Mouse (Mus musculus): ENCODE results near the gene Arap1. TPM values are rescaled to one million over a fixed set of nuclear protein-coding genes. Genes with fewer than 3 reads are reported as not detected.

Arap1 gene
- polyA plus RNA-seq, 1 experiment from 2014 or later = 82.8 TPM

GRCm38 (mm10) chr7:101363914-101364313, 16.0 kb downstream of the Arap1 start:
- H3K4me2 ChIP-seq (replicated peaks) = no peak overlapping the region
- no peak overlapping the region for H3K27ac ChIP-seq (replicated peaks)
- H3K27me3 ChIP-seq = no peaks in the 10 kb centered on the region
- H3K9ac ChIP-seq = no peak overlapping the region
- no peaks in the 10 kb centered on the region for H3K36me3 ChIP-seq
- no peak for ATAC-seq (ENCODE audit: insufficient number of reproducible peaks, low FRiP score, low TSS enrichment, low read depth)
- no peaks in the 10 kb centered on the region for H3K9me3 ChIP-seq (replicated peaks)
- WGBS = 66% methylated on average over 5 of the region's 5 CpGs
- H3K4me3 ChIP-seq (replicated peaks) = no peak overlapping the region
- H3K4me1 ChIP-seq = peaks cover 15% of the 10 kb centered on the region

- Histone ChIP-seq H3K9ac (no peak overlapping the region), H3K27me3 (no peaks in the 10 kb centered on the region), H3K4me2 (replicated peaks) (no peak overlapping the region), H3K4me3 (replicated peaks) (no peak overlapping the region), H3K36me3 (no peaks in the 10 kb centered on the region), H3K27ac (replicated peaks) (no peak overlapping the region), H3K4me1 (no peaks in the 10 kb centered on the region), H3K9me3 (replicated peaks) (no peaks in the 10 kb centered on the region)
- ATAC-seq (ENCODE audit: insufficient number of reproducible peaks, low FRiP score, low TSS enrichment, low read depth) = no peak
- 60% methylated on average over 11 of the region's 11 CpGs for WGBS
Observed at GRCm38 (mm10) chr7:101367901-101368852, 20.3 kb downstream of the Arap1 start.

GRCm38 (mm10) chr7:101369666-101370065, 21.8 kb downstream of the Arap1 start:
- H3K27ac ChIP-seq (replicated peaks) = no peak overlapping the region
- no peaks in the 10 kb centered on the region for H3K9me3 ChIP-seq (replicated peaks)
- H3K4me1 ChIP-seq = no peaks in the 10 kb centered on the region
- H3K4me3 ChIP-seq (replicated peaks) = no peak overlapping the region
- WGBS = 77% methylated on average over 7 of the region's 7 CpGs
- no peak for ATAC-seq (ENCODE audit: insufficient number of reproducible peaks, low FRiP score, low TSS enrichment, low read depth)
- no peak overlapping the region for H3K4me2 ChIP-seq (replicated peaks)
- H3K36me3 ChIP-seq = no peaks in the 10 kb centered on the region
- no peaks in the 10 kb centered on the region for H3K27me3 ChIP-seq
- H3K9ac ChIP-seq = no peak overlapping the region

GRCm38 (mm10) chr7:101373082-101373481, 25.2 kb downstream of the Arap1 start:
- peaks cover 17% of the 10 kb centered on the region for H3K4me1 ChIP-seq
- no peak; the same call in 1 of the 2 replicates for ATAC-seq (ENCODE audit: insufficient number of reproducible peaks, low FRiP score, low TSS enrichment, low read depth)
- 77% methylated on average over 26 of the region's 26 CpGs for WGBS
- no peak overlapping the region for H3K4me3 ChIP-seq (replicated peaks)
- no peak overlapping the region for H3K9ac ChIP-seq
- no peak overlapping the region for H3K27ac ChIP-seq (replicated peaks)
- H3K27me3 ChIP-seq = no peaks in the 10 kb centered on the region
- H3K36me3 ChIP-seq = no peaks in the 10 kb centered on the region
- no peaks in the 10 kb centered on the region for H3K9me3 ChIP-seq (replicated peaks)
- no peak overlapping the region for H3K4me2 ChIP-seq (replicated peaks)

- no peaks in the 10 kb centered on the region for H3K36me3 ChIP-seq
- no peaks in the 10 kb centered on the region for H3K27me3 ChIP-seq
- H3K9ac ChIP-seq = no peak overlapping the region
- H3K4me2 ChIP-seq (replicated peaks) = no peak overlapping the region
- no peaks in the 10 kb centered on the region for H3K9me3 ChIP-seq (replicated peaks)
- H3K4me3 ChIP-seq (replicated peaks) = no peak overlapping the region
- peaks cover 27% of the 10 kb centered on the region for H3K4me1 ChIP-seq
- no peak for ATAC-seq (ENCODE audit: insufficient number of reproducible peaks, low FRiP score, low TSS enrichment, low read depth)
- H3K27ac ChIP-seq (replicated peaks) = no peak overlapping the region
Observed at GRCm38 (mm10) chr7:101374155-101374554, 26.3 kb downstream of the Arap1 start.

- 0 out of 2 replicates have a peak, but pooled peaks have one; percentile 36 for ATAC-seq (ENCODE audit: insufficient number of reproducible peaks, low FRiP score, low TSS enrichment, low read depth)
- Histone ChIP-seq H3K27ac (replicated peaks) (peak overlapping the region; percentile 76), H3K36me3 (no peaks in the 10 kb centered on the region), H3K4me2 (replicated peaks) (no peak overlapping the region), H3K9me3 (replicated peaks) (no peaks in the 10 kb centered on the region), H3K9ac (no peak overlapping the region; the same call in 1 of the 2 replicates), H3K4me1 (peaks cover 34% of the 10 kb centered on the region), H3K27me3 (no peaks in the 10 kb centered on the region), H3K4me3 (replicated peaks) (no peak overlapping the region)
- 56% methylated on average over 10 of the region's 10 CpGs for WGBS
Observed at GRCm38 (mm10) chr7:101376701-101377340, 29.0 kb downstream of the Arap1 start.

- H3K4me2 ChIP-seq (replicated peaks) = peak overlapping the region; percentile 47
- peak overlapping the region; percentile 30 for H3K4me3 ChIP-seq (replicated peaks)
- 28% methylated on average over 7 of the region's 7 CpGs for WGBS
- H3K9me3 ChIP-seq (replicated peaks) = no peaks in the 10 kb centered on the region
- peak; percentile 48 for ATAC-seq (ENCODE audit: insufficient number of reproducible peaks, low FRiP score, low TSS enrichment, low read depth)
- peak overlapping the region; percentile 76 for H3K27ac ChIP-seq (replicated peaks)
- no peaks in the 10 kb centered on the region for H3K27me3 ChIP-seq
- H3K36me3 ChIP-seq = no peaks in the 10 kb centered on the region
- 0 out of 2 replicates have a peak overlapping the region, but pooled peaks have one; percentile 22 for H3K9ac ChIP-seq
- H3K4me1 ChIP-seq = peaks cover 34% of the 10 kb centered on the region
Observed at GRCm38 (mm10) chr7:101377741-101378262, 29.9 kb downstream of the Arap1 start.

GRCm38 (mm10) chr7:101378285-101378684, 30.4 kb downstream of the Arap1 start:
- H3K9ac ChIP-seq = 0 out of 2 replicates have a peak overlapping the region, but pooled peaks have one; percentile 22
- no peaks in the 10 kb centered on the region for H3K27me3 ChIP-seq
- peaks cover 34% of the 10 kb centered on the region for H3K4me1 ChIP-seq
- 37% methylated on average over 3 of the region's 3 CpGs for WGBS
- peak overlapping the region; percentile 47 for H3K4me2 ChIP-seq (replicated peaks)
- peak overlapping the region; percentile 76 for H3K27ac ChIP-seq (replicated peaks)
- no peaks in the 10 kb centered on the region for H3K9me3 ChIP-seq (replicated peaks)
- ATAC-seq (ENCODE audit: insufficient number of reproducible peaks, low FRiP score, low TSS enrichment, low read depth) = no peak
- H3K36me3 ChIP-seq = no peaks in the 10 kb centered on the region
- H3K4me3 ChIP-seq (replicated peaks) = peak overlapping the region; percentile 30

GRCm38 (mm10) chr7:101378796-101379465, 31.1 kb downstream of the Arap1 start:
- no peaks in the 10 kb centered on the region for H3K27me3 ChIP-seq
- peak overlapping the region; percentile 30; the same call in 1 of the 2 replicates for H3K4me3 ChIP-seq (replicated peaks)
- no peak for ATAC-seq (ENCODE audit: insufficient number of reproducible peaks, low FRiP score, low TSS enrichment, low read depth)
- no peaks in the 10 kb centered on the region for H3K9me3 ChIP-seq (replicated peaks)
- H3K9ac ChIP-seq = 0 out of 2 replicates have a peak overlapping the region, but pooled peaks have one; percentile 22
- no peaks in the 10 kb centered on the region for H3K36me3 ChIP-seq
- peak overlapping the region; percentile 76; the same call in 1 of the 2 replicates for H3K27ac ChIP-seq (replicated peaks)
- 49% methylated on average over 5 of the region's 5 CpGs for WGBS
- H3K4me1 ChIP-seq = peaks cover 34% of the 10 kb centered on the region
- peak overlapping the region; percentile 47 for H3K4me2 ChIP-seq (replicated peaks)

GRCm38 (mm10) chr7:101379732-101380131, 31.9 kb downstream of the Arap1 start:
- Histone ChIP-seq H3K4me1 (peaks cover 39% of the 10 kb centered on the region), H3K4me2 (replicated peaks) (peak overlapping the region; percentile 47; the same call in 1 of the 2 replicates), H3K4me3 (replicated peaks) (no peak overlapping the region), H3K9ac (no peak overlapping the region), H3K27ac (replicated peaks) (no peak overlapping the region), H3K36me3 (no peaks in the 10 kb centered on the region), H3K27me3 (no peaks in the 10 kb centered on the region), H3K9me3 (replicated peaks) (no peaks in the 10 kb centered on the region)
- WGBS = 62% methylated on average over 2 of the region's 2 CpGs
- no peak for ATAC-seq (ENCODE audit: insufficient number of reproducible peaks, low FRiP score, low TSS enrichment, low read depth)

GRCm38 (mm10) chr7:101381512-101381911, 33.6 kb downstream of the Arap1 start:
- no peak for ATAC-seq (ENCODE audit: insufficient number of reproducible peaks, low FRiP score, low TSS enrichment, low read depth)
- no peak overlapping the region for H3K4me2 ChIP-seq (replicated peaks)
- no peak overlapping the region for H3K4me3 ChIP-seq (replicated peaks)
- H3K9me3 ChIP-seq (replicated peaks) = no peaks in the 10 kb centered on the region
- no peaks in the 10 kb centered on the region for H3K27me3 ChIP-seq
- H3K27ac ChIP-seq (replicated peaks) = no peak overlapping the region
- H3K9ac ChIP-seq = no peak overlapping the region
- peaks cover 54% of the 10 kb centered on the region for H3K4me1 ChIP-seq
- H3K36me3 ChIP-seq = no peaks in the 10 kb centered on the region
- 74% methylated on average over 6 of the region's 6 CpGs for WGBS

All from embryonic facial prominence, embryonic 15.5 days (tissue).